Mouse (Mus musculus): Measurements from ENCODE around the gene Fabp6. TPM values are rescaled to one million over a fixed set of nuclear protein-coding genes. Genes with fewer than 3 reads are reported as not detected.

Gene Fabp6
- total and polyA plus RNA-seq, 3 experiments, result not detected

DNA sequence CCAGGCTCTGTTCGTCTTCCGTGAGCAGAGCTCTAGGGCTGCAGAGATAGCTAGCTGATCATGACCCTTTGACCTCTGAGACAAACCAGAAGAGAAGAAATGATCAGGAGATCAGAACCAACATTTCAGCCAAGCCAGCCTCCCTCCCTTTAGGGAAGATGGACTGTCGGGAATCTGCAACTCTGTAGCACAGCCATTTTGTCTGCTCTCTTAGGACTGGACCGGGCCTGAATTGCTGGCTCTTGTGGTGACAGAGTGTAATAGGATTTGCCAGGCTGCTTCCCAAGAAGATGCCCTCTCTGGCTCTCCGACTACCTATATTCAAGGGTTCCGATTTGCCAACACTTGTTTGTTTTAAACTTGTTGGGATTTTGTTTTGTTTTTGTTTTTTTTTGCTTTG, 48.7 kb downstream of the Fabp6 start:
- Histone ChIP-seq H3K4me3 (ENCODE audit: low read depth, low read length) (no peak overlapping the region), H3K9me3 (replicated peaks) (no peaks in the 10 kb centered on the region), H3K27me3 (ENCODE audit: insufficient read depth, low read length) (no peaks in the 10 kb centered on the region; the same call in 1 of the 2 replicates), H3K4me1 (ENCODE audit: insufficient read depth, low read depth, low read length) (no peaks in the 10 kb centered on the region), H3K36me3 (replicated peaks) (no peaks in the 10 kb centered on the region)
- DNase-seq (ENCODE audit: low spot score), result no peak
- TF ChIP-seq GATA2 (IDR thresholded peaks at IDR 0.05; ENCODE audit: borderline replicate concordance, low read depth, low read length), result no peak
- no peak for TF ChIP-seq POLR2AphosphoS5 (IDR thresholded peaks at IDR 0.05; ENCODE audit: insufficient replicate concordance, low read depth, low read length)
- no peak for TF ChIP-seq CTCF (IDR thresholded peaks at IDR 0.05; ENCODE audit: low read depth, low read length)
- TF ChIP-seq GATA1 (IDR thresholded peaks at IDR 0.05; ENCODE audit: borderline replicate concordance, low read length), result no peak
- no peak for TF ChIP-seq TAL1 (conservative IDR thresholded peaks at IDR 0.05; ENCODE audit: low read depth, low read length)
- ATAC-seq (ENCODE audit: extremely low read depth, insufficient number of reproducible peaks, low FRiP score, poor library complexity, severe bottlenecking), result no peak

DNA sequence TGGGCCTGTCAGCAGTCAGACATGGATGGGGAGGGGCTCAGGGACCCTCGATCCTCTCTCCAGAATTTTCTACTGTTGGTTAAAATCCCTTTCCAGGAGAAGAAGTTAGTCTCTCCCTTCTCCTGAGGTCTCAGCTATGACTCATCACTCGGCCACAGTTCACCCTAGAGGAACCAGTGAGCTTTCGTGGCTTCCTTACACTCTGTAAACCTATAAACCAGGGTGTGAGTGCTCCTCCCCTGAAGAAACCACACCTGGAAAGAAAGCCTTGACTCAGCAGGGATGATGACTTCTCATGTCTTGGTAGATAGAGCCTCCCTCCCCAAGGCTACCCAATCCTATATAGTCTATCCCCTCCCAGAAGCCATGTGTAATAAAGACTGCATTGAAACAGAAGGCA, 49.6 kb downstream of the Fabp6 start:
- H3K9me3 ChIP-seq (replicated peaks), result no peaks in the 10 kb centered on the region
- DNase-seq (ENCODE audit: low spot score), result no peak
- no peak overlapping the region for H3K4me3 ChIP-seq (ENCODE audit: low read depth, low read length)
- no peak for ATAC-seq (ENCODE audit: extremely low read depth, insufficient number of reproducible peaks, low FRiP score, poor library complexity, severe bottlenecking)
- TF ChIP-seq CTCF (IDR thresholded peaks at IDR 0.05; ENCODE audit: low read depth, low read length), result no peak
- TF ChIP-seq GATA2 (IDR thresholded peaks at IDR 0.05; ENCODE audit: borderline replicate concordance, low read depth, low read length), result no peak
- TF ChIP-seq POLR2AphosphoS5 (IDR thresholded peaks at IDR 0.05; ENCODE audit: insufficient replicate concordance, low read depth, low read length), result no peak
- TF ChIP-seq TAL1 (conservative IDR thresholded peaks at IDR 0.05; ENCODE audit: low read depth, low read length), result no peak
- TF ChIP-seq GATA1 (IDR thresholded peaks at IDR 0.05; ENCODE audit: borderline replicate concordance, low read length), result no peak
- H3K4me1 ChIP-seq (ENCODE audit: insufficient read depth, low read depth, low read length), result no peaks in the 10 kb centered on the region
- H3K36me3 ChIP-seq (replicated peaks), result no peaks in the 10 kb centered on the region
- no peaks in the 10 kb centered on the region; the same call in 1 of the 2 replicates for H3K27me3 ChIP-seq (ENCODE audit: insufficient read depth, low read length)

DNA sequence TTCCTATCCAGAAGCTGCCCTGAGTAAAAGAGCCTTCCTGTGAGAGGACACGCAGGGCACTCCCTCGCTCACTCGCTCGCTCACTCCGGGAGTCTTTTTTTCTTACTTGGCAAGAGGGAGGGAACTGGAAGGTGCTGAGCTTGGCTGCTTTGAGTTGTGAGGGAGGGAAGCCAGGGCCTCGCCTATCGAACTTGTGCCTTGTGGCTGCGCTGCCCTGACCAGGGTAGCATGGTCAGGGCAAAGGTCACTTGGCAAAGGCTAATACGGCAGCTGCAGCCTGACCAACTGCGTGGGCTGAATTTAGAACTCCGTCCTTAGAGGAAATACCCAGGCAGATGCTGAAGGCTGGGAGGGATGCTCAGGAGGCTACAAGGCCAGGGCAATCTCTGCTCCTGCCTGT, 51.6 kb downstream of the Fabp6 start:
- TF ChIP-seq TAL1 (conservative IDR thresholded peaks at IDR 0.05; ENCODE audit: low read depth, low read length) (no peak), CTCF (IDR thresholded peaks at IDR 0.05; ENCODE audit: low read depth, low read length) (no peak), POLR2AphosphoS5 (IDR thresholded peaks at IDR 0.05; ENCODE audit: insufficient replicate concordance, low read depth, low read length) (no peak), GATA2 (IDR thresholded peaks at IDR 0.05; ENCODE audit: borderline replicate concordance, low read depth, low read length) (no peak), GATA1 (IDR thresholded peaks at IDR 0.05; ENCODE audit: borderline replicate concordance, low read length) (no peak)
- ATAC-seq (ENCODE audit: extremely low read depth, insufficient number of reproducible peaks, low FRiP score, poor library complexity, severe bottlenecking) (no peak), DNase-seq (ENCODE audit: low spot score) (no peak)

DNA sequence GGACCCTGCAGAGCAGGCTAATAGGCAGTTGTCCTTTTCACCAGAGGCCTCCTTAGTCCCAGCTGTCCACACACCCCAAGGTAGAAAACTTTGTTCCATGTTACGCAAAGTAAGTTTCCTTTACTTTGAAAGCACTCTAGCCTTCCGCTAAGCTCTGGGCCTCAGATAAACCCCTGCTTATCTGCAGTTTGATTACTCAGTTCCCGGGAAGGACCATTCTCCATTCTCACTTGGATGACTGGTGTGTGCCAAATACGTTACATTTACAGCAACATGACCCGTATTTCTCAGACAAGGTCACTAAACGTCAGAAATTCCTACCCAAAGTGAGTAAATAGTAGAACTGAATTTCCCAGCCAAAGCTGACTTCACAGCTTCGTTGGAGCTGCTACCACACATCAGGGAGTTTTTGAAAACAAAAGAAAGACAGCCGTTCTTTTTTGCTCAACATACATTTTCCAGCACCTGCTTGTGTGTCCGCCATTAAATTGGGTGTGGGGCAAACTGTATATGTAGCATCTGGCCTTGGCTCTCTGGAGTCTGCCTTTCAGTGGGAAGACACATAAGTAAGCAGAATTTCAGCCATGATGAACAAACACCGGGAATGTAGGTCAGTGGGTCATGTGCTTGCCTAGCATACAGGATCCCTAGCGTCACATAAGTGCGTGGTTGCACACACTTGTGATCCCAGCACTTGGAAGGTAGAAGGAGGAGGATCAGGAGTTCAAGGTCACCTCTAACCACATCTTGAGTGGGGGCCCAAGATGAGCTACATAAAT, 52.5 kb downstream of the Fabp6 start:
- Histone ChIP-seq H3K9me3 (replicated peaks) (no peaks in the 10 kb centered on the region), H3K4me3 (ENCODE audit: low read depth, low read length) (no peak overlapping the region), H3K27me3 (ENCODE audit: insufficient read depth, low read length) (no peaks in the 10 kb centered on the region; the same call in 1 of the 2 replicates), H3K4me1 (ENCODE audit: insufficient read depth, low read depth, low read length) (no peaks in the 10 kb centered on the region), H3K36me3 (replicated peaks) (no peaks in the 10 kb centered on the region)
- TF ChIP-seq GATA1 (IDR thresholded peaks at IDR 0.05; ENCODE audit: borderline replicate concordance, low read length), result no peak
- no peak for TF ChIP-seq POLR2AphosphoS5 (IDR thresholded peaks at IDR 0.05; ENCODE audit: insufficient replicate concordance, low read depth, low read length)
- ATAC-seq (ENCODE audit: extremely low read depth, insufficient number of reproducible peaks, low FRiP score, poor library complexity, severe bottlenecking), result no peak
- DNase-seq (ENCODE audit: low spot score), result no peak

More for the DNA sequence above, 51.6 kb downstream of the Fabp6 start:
- H3K36me3 ChIP-seq (replicated peaks), result no peaks in the 10 kb centered on the region
- H3K4me3 ChIP-seq (ENCODE audit: low read depth, low read length), result no peak overlapping the region
- H3K9me3 ChIP-seq (replicated peaks), result no peaks in the 10 kb centered on the region
- no peaks in the 10 kb centered on the region for H3K4me1 ChIP-seq (ENCODE audit: insufficient read depth, low read depth, low read length)
- no peaks in the 10 kb centered on the region; the same call in 1 of the 2 replicates for H3K27me3 ChIP-seq (ENCODE audit: insufficient read depth, low read length)

DNA sequence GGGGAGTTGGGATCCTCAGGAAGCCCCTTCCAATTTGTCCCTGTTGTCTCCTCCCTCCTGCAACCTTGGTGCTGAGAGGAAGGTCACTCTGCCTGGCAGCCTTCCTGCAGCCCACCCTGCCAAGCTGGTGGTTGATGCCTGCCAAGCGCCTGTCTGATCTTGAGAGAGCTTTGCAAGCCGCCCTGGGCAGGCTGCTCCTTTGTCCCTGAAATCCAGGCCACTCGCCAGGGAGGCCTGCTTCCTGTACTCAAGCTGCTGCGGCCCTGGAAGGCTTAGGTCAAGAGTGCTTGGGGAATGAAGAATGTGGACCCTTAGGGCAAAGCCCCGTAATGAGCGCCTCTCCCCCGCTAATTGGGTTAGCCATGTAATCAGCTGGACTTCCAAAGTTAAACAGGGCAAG, 53.2 kb downstream of the Fabp6 start:
- no peaks in the 10 kb centered on the region; the same call in 1 of the 2 replicates for H3K27me3 ChIP-seq (ENCODE audit: insufficient read depth, low read length)
- H3K36me3 ChIP-seq (replicated peaks), result no peaks in the 10 kb centered on the region
- H3K9me3 ChIP-seq (replicated peaks), result no peaks in the 10 kb centered on the region
- no peaks in the 10 kb centered on the region for H3K4me1 ChIP-seq (ENCODE audit: insufficient read depth, low read depth, low read length)
- no peak for DNase-seq (ENCODE audit: low spot score)
- no peak overlapping the region for H3K4me3 ChIP-seq (ENCODE audit: low read depth, low read length)
- ATAC-seq (ENCODE audit: extremely low read depth, insufficient number of reproducible peaks, low FRiP score, poor library complexity, severe bottlenecking), result no peak
- TF ChIP-seq TAL1 (conservative IDR thresholded peaks at IDR 0.05; ENCODE audit: low read depth, low read length), result no peak

DNA sequence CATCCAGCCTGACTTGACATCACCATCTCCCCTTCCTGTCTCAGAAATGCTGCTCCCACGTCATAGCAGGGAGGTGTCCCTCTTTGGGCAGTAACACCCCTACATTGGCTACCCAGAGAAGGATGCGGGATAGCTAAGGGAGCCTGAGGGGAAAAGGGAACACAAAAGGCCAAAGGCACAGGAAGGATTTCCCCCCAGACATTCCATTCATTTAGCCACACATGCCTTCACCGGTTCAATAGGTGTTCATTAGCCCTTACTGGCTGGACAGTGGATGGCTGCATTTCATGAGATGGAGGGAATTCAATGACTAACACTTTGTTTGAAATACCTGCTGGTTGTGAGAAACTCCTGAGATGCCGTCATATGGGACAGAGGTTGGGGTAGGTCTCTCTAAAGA, 54.7 kb downstream of the Fabp6 start:
- Histone ChIP-seq H3K27me3 (ENCODE audit: insufficient read depth, low read length) (no peaks in the 10 kb centered on the region; the same call in 1 of the 2 replicates), H3K36me3 (replicated peaks) (no peaks in the 10 kb centered on the region), H3K9me3 (replicated peaks) (no peaks in the 10 kb centered on the region), H3K4me3 (ENCODE audit: low read depth, low read length) (no peak overlapping the region), H3K4me1 (ENCODE audit: insufficient read depth, low read depth, low read length) (no peaks in the 10 kb centered on the region)
- ATAC-seq (ENCODE audit: extremely low read depth, insufficient number of reproducible peaks, low FRiP score, poor library complexity, severe bottlenecking) (no peak), DNase-seq (ENCODE audit: low spot score) (no peak)
- TF ChIP-seq CTCF (IDR thresholded peaks at IDR 0.05; ENCODE audit: low read depth, low read length) (no peak), POLR2AphosphoS5 (IDR thresholded peaks at IDR 0.05; ENCODE audit: insufficient replicate concordance, low read depth, low read length) (no peak), TAL1 (conservative IDR thresholded peaks at IDR 0.05; ENCODE audit: low read depth, low read length) (no peak), GATA1 (IDR thresholded peaks at IDR 0.05; ENCODE audit: borderline replicate concordance, low read length) (no peak), GATA2 (IDR thresholded peaks at IDR 0.05; ENCODE audit: borderline replicate concordance, low read depth, low read length) (no peak)

Other genes starting within 250 kb of the Fabp6 start
- gene Pttg1, start 175.3 kb downstream of the Fabp6 start, total RNA-seq (2014; fragmentation: Nextera tagmentation), result 93.7 and 105 TPM in 2 replicates
- gene Pttg1, start 175.3 kb downstream of the Fabp6 start, total RNA-seq (2017), result 60.1 and 63.5 TPM in 2 replicates
- gene Pttg1, start 175.3 kb downstream of the Fabp6 start, polyA plus RNA-seq (2012), result 5.9 and 9.3 TPM in 2 replicates
- gene Slu7, start 167.8 kb downstream of the Fabp6 start, total RNA-seq (2014; fragmentation: Nextera tagmentation), result 40.8 and 42.8 TPM in 2 replicates
- gene Slu7, start 167.8 kb downstream of the Fabp6 start, total RNA-seq (2017), result 55.4 and 63.1 TPM in 2 replicates
- gene Slu7, start 167.8 kb downstream of the Fabp6 start, polyA plus RNA-seq (2012), result 4.0 and 5.2 TPM in 2 replicates
- not detected in 2 replicates for gene C1qtnf2, start 127.3 kb downstream of the Fabp6 start, total RNA-seq (2014; fragmentation: Nextera tagmentation)
- not detected in 2 replicates for gene C1qtnf2, start 127.3 kb downstream of the Fabp6 start, total RNA-seq (2017)
- gene C1qtnf2, start 127.3 kb downstream of the Fabp6 start, polyA plus RNA-seq (2012), result not detected in 2 replicates
- not detected in 2 replicates for gene Ccnjl, start 72.8 kb downstream of the Fabp6 start, total RNA-seq (2014; fragmentation: Nextera tagmentation)
- gene Ccnjl, start 72.8 kb downstream of the Fabp6 start, total RNA-seq (2017), result 0.16 TPM in 1 of 2 replicates, not detected in the other
- gene Ccnjl, start 72.8 kb downstream of the Fabp6 start, polyA plus RNA-seq (2012), result not detected in 2 replicates
- gene 4933415A04Rik, start 14.5 kb downstream of the Fabp6 start, total RNA-seq (2014; fragmentation: Nextera tagmentation), result not detected in 2 replicates
- gene 4933415A04Rik, start 14.5 kb downstream of the Fabp6 start, total RNA-seq (2017), result not detected in 2 replicates
- not detected in 2 replicates for gene 4933415A04Rik, start 14.5 kb downstream of the Fabp6 start, polyA plus RNA-seq (2012)
- gene Pwwp2a, start 80.5 kb upstream of the Fabp6 start, total RNA-seq (2014; fragmentation: Nextera tagmentation), result 73.2 and 79.8 TPM in 2 replicates
- 28.2 and 38.2 TPM in 2 replicates for gene Pwwp2a, start 80.5 kb upstream of the Fabp6 start, total RNA-seq (2017)
- 5.2 and 6.6 TPM in 2 replicates for gene Pwwp2a, start 80.5 kb upstream of the Fabp6 start, polyA plus RNA-seq (2012)
- gene Ttc1, start 146.5 kb upstream of the Fabp6 start, total RNA-seq (2014; fragmentation: Nextera tagmentation), result 84.7 and 85.4 TPM in 2 replicates
- 83.9 and 88.3 TPM in 2 replicates for gene Ttc1, start 146.5 kb upstream of the Fabp6 start, total RNA-seq (2017)
- 14.0 and 19.9 TPM in 2 replicates for gene Ttc1, start 146.5 kb upstream of the Fabp6 start, polyA plus RNA-seq (2012)

Data from G1E (cell line).